Mouse (Mus musculus) olfactory bulb, adult 2 months (tissue): Measurements from ENCODE around the gene Ankrd13d. TPM values are rescaled to one million over a fixed set of nuclear protein-coding genes. Genes with fewer than 3 reads are reported as not detected.

Experiments used
- H3K27ac ChIP-seq: fragments of 200-500 bp; 2 replicates; pipeline ENCODE4 v1.5.1; 2012; ENCODE audit warnings: low read depth, low read length; ENCODE audit not compliant: insufficient read depth
- H3K4me1 ChIP-seq: fragments of 200-500 bp; 2 replicates; pipeline ENCODE4 v1.6.1; 2012; ENCODE audit warnings: low read length; ENCODE audit not compliant: control insufficient read depth, insufficient read depth
- H3K4me3 ChIP-seq: fragments of 200-500 bp; 2 replicates; pipeline ENCODE4 v1.5.1; 2012; ENCODE audit warnings: mild to moderate bottlenecking, low read depth, low read length, moderate library complexity; ENCODE audit not compliant: insufficient read depth
- CTCF ChIP-seq: fragments of 200-500 bp; IDR thresholded peaks from 2 replicates; pipeline ENCODE4 v1.5.1; 2012; ENCODE audit warnings: low read depth, mild to moderate bottlenecking, low read length, moderate library complexity; ENCODE audit not compliant: insufficient read depth
- POLR2A ChIP-seq: fragments of 200-500 bp; IDR thresholded peaks from 2 replicates; pipeline ENCODE4 v1.6.1; 2012; ENCODE audit warnings: mild to moderate bottlenecking, low read depth, low read length, moderate library complexity; ENCODE audit not compliant: insufficient read depth
- WGBS: fragments of 180-500 bp; shearing (Covaris S2); methylation state at CpG from one replicate; pipeline ENCODE4 v1.1.7; 2018; 5-methylcytosine and 5-hydroxymethylcytosine counted together
- polyA plus RNA-seq: library from polyadenylated mRNA; stranded (reverse); fragments of >200 nt; gene quantifications from 2 replicates; pipeline ENCODE4 v1.2.4, GENCODE M21; 2012; ENCODE audit warnings: low replicate concordance; ENCODE audit not compliant: missing spikeins, insufficient read depth, insufficient read length

Ankrd13d gene
- polyA plus RNA-seq, 1 experiment, result not detected

DNA sequence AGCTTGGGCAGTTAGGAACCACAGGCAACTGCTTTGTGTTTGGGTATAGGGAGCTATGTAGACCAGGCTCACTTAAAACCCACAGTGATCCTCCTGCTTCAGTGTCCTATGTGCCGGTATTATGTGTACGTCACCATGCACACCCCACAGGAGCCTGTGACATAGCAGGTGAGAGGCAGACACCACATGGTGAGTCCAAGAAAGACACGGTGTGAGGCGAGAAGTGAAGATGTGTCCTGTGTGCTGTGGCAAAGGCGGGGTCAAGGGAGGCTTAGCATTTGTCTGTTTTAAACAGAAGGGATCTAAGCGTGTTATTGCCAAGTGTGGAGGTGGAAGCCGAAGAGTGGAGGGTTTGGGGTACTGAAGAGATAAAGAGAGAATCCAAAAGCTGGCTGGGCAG lies 56.2 kb downstream of the Ankrd13d start:
- WGBS, result 95% methylated on average over 7 of the region's 7 CpGs
- no peak for TF ChIP-seq CTCF
- no peak overlapping the region for H3K27ac ChIP-seq
- peaks cover 11% of the 10 kb centered on the region for H3K4me1 ChIP-seq
- H3K4me3 ChIP-seq, result no peak overlapping the region

DNA sequence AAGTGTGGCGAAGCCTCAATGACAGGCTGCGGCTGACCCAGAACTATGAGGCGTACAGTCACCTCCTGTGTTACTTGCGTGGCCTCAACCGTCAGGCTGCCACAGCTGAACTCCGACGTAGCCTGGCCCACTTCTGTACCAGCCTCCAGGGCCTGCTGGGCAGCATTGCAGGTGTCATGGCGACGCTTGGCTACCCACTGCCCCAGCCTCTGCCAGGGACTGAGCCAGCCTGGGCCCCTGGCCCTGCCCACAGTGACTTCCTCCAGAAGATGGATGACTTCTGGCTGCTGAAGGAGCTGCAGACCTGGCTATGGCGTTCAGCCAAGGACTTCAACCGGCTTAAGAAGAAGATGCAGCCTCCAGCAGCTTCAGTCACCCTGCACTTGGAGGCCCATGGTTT lies 60.8 kb downstream of the Ankrd13d start:
- H3K4me3 ChIP-seq, result no peak overlapping the region
- no peak overlapping the region for H3K27ac ChIP-seq
- H3K4me1 ChIP-seq, result peaks cover 5% of the 10 kb centered on the region
- 78% methylated on average over 11 of the region's 11 CpGs for WGBS
- TF ChIP-seq CTCF (no peak), POLR2A (no peak)

DNA sequence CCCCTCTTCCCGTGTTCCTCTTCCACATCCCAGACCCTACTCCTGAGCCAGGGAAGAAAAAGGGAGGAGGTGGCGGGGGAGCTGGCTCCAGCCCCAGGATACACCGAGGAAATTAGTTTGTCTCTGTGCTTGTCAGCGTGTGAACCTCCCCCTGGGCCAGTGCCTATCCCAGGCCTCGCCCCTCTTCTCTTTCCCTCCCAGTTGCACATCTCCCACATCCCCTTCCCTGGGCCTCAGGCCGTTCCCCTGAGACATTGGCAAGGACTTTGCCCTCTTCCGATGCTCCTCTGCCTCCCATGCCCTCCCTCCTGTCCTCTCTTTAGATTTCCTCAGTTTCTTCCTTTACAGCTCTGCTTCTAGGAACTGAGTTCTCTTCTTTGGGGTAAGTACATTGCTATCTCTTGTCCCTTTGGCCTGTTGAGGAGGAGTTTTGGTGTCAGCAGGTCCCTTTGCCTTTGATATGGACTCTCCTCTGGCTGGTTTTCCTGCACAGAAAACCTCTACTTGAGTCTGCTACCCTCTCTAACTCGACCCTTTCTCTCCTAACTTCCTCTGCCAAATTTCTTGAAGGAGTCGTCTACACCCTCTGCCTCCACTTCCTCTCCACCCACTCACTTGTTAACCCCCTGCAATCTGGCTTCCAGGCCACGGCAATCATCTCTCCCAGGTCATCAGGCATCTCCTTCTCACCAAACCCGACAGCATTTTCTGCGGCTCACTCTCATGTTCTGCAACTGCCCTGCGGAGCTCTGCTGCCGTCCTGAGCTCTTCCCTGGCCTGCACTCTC lies 61.8 kb downstream of the Ankrd13d start:
- Histone ChIP-seq H3K27ac (no peak overlapping the region), H3K4me3 (no peak overlapping the region), H3K4me1 (peaks cover 7% of the 10 kb centered on the region)
- TF ChIP-seq CTCF, result no peak
- no peak for TF ChIP-seq POLR2A
- WGBS, result 50% methylated on average over 14 of the region's 14 CpGs

DNA sequence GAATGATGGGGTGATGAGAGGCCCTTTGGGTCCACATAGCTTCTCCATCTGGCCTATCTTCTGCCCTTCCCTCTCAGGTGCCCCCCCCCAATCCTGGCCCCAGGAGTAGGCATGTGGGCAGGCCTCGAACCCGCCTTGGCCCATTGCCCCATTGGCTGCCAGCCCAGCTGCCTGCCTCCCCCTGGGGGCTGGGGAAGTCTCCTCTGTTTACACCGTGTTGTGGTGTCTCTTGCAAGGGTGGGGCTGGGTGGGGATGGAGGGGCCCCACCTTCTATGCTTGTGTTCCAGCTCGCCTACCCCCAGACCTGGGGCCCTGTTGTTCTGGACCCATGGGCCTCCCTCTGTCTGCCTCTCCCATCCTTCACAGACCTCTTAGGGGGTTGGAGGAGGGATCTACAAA lies 62.5 kb downstream of the Ankrd13d start:
- peaks cover 10% of the 10 kb centered on the region for H3K4me1 ChIP-seq
- WGBS, result 44% methylated on average over 4 of the region's 4 CpGs
- TF ChIP-seq CTCF (no peak), POLR2A (no peak)
- H3K27ac ChIP-seq, result no peak overlapping the region
- H3K4me3 ChIP-seq, result no peak overlapping the region

Other genes with a start within 250 kb of the Ankrd13d start
- gene Gstp1, start 245.2 kb downstream of the Ankrd13d start, polyA plus RNA-seq, result not detected in 2 replicates
- gene Gstp2, start 237.1 kb downstream of the Ankrd13d start, polyA plus RNA-seq, result not detected in 2 replicates
- not detected in 2 replicates for gene Gstp3, start 223.6 kb downstream of the Ankrd13d start, polyA plus RNA-seq
- gene Cabp2, start 201.6 kb downstream of the Ankrd13d start, polyA plus RNA-seq, result not detected in 2 replicates
- not detected in 2 replicates for gene Cdk2ap2, start 186.0 kb downstream of the Ankrd13d start, polyA plus RNA-seq
- gene Pitpnm1, start 183.1 kb downstream of the Ankrd13d start, polyA plus RNA-seq, result not detected in 2 replicates
- gene Aip, start 157.3 kb downstream of the Ankrd13d start, polyA plus RNA-seq, result not detected in 2 replicates
- not detected in 2 replicates for gene Gpr152, start 143.3 kb downstream of the Ankrd13d start, polyA plus RNA-seq
- not detected in 2 replicates for gene Cabp4, start 139.1 kb downstream of the Ankrd13d start, polyA plus RNA-seq
- not detected in 2 replicates for gene Coro1b, start 134.5 kb downstream of the Ankrd13d start, polyA plus RNA-seq
- 485 TPM in 1 of 2 replicates, not detected in the other for gene Ptprcap, start 129.5 kb downstream of the Ankrd13d start, polyA plus RNA-seq
- not detected in 2 replicates for gene Rps6kb2, start 119.8 kb downstream of the Ankrd13d start, polyA plus RNA-seq
- not detected in 2 replicates for gene Carns1, start 107.7 kb downstream of the Ankrd13d start, polyA plus RNA-seq
- 247 TPM in 1 of 2 replicates, not detected in the other for gene Tbc1d10c, start 91.9 kb downstream of the Ankrd13d start, polyA plus RNA-seq
- gene Ppp1ca, start 91.1 kb downstream of the Ankrd13d start, polyA plus RNA-seq, result 405 and 768 TPM in 2 replicates
- not detected in 2 replicates for gene Rad9a, start 81.5 kb downstream of the Ankrd13d start, polyA plus RNA-seq
- gene Clcf1, start 68.9 kb downstream of the Ankrd13d start, polyA plus RNA-seq, result not detected in 2 replicates
- not detected in 2 replicates for gene AC109138.7, start 68.8 kb downstream of the Ankrd13d start, polyA plus RNA-seq
- not detected in 2 replicates for gene Pold4, start 51.2 kb downstream of the Ankrd13d start, polyA plus RNA-seq
- gene Ssh3, start 14.0 kb downstream of the Ankrd13d start, polyA plus RNA-seq, result not detected in 2 replicates
- gene Grk2, start 23.1 kb upstream of the Ankrd13d start, polyA plus RNA-seq, result 210 TPM in 1 of 2 replicates, not detected in the other
- gene Kdm2a, start 115.1 kb upstream of the Ankrd13d start, polyA plus RNA-seq, result 282 TPM in 1 of 2 replicates, not detected in the other
- not detected in 2 replicates for gene Rhod, start 156.3 kb upstream of the Ankrd13d start, polyA plus RNA-seq
- gene Syt12, start 194.3 kb upstream of the Ankrd13d start, polyA plus RNA-seq, result not detected in 2 replicates
- gene 2010003K11Rik, start 215.4 kb upstream of the Ankrd13d start, polyA plus RNA-seq, result not detected in 2 replicates
- gene Pcx, start 227.3 kb upstream of the Ankrd13d start, polyA plus RNA-seq, result not detected in 2 replicates